Mouse (Mus musculus) neutrophil, adult 5-6 weeks (primary cell): Measurements from ENCODE around the gene Cd81. TPM values are rescaled to one million over a fixed set of nuclear protein-coding genes. Genes with fewer than 3 reads are reported as not detected.
A peak's percentile ranks its signal among the peaks of the same experiment; 100 is the strongest.

Source experiments
- ATAC-seq: fragments of 151-379, 151-347 bp; 2 replicates; pipeline ENCODE4 v1.8.0; 2017; ENCODE audit warnings: mild to moderate bottlenecking, moderate TSS enrichment; ENCODE audit not compliant: insufficient number of reproducible peaks, poor library complexity, low FRiP score, severe bottlenecking; ENCODE audit errors: extremely low read depth
- total RNA-seq: library from RNA; stranded (forward); fragments of 200-1000 nt; gene quantifications from 2 replicates; pipeline ENCODE4 v1.2.3, GENCODE M21; 2017

The Cd81 gene
- total RNA-seq = 133 and 141 TPM in 2 replicates

DNA sequence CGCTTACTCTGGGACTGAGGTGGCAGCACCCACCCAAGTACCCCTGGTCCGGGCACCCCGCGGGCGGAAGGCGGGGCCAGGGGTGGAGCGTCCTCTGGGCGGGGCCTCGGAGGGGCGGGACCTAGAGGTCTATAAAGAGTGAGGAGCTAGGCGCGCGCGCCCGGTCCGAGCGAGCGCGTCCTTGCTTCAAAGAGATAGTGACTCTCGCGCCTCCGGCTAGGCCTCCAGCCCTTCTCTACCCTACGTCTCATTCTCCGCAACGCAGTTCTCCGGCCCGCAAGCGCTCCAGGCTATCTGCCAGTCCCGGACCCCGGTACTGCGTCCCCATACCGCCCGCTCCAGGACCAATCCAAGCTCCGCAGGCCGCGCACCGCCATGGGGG lies at the start of gene Cd81:
Cd81 (plus strand) TSS at position 114 of the 382 bp plus-strand sequence.
- peak; percentile 54 for ATAC-seq

DNA sequence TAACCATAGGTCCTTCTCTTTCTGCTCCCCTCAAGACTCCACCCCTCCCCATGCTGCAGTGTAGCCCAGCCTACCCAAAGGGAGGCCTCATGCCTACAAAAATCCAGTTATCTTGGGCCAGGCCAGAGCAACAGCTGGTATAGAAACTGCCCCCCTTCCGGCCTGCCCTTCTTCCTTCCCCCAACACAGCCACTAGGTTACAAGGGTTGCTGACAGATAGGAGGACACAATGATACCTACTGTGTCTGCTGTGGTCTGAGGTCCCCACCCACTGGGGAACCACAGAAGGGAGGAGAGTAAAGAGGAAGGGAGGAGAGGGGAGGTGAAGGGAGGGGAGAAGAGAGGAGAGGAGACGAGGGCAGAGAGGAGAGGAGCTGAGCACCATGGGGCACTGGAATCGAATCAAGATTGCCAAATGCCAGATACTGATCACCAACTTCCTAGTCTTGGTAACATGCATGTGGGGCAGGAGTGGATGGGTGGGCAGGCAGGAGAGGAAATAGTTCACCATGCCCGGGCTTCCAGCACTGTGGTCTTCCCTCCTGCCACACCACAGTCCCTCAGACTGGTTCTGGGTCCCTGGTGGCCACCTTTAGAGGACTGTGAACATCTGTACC lies 47.7 kb upstream of the Cd81 start, which contains the start of gene Tspan32:
Tspan32 (plus strand) TSS at position 320 of the 617 bp plus-strand sequence.
- ATAC-seq = peak; percentile 51

DNA sequence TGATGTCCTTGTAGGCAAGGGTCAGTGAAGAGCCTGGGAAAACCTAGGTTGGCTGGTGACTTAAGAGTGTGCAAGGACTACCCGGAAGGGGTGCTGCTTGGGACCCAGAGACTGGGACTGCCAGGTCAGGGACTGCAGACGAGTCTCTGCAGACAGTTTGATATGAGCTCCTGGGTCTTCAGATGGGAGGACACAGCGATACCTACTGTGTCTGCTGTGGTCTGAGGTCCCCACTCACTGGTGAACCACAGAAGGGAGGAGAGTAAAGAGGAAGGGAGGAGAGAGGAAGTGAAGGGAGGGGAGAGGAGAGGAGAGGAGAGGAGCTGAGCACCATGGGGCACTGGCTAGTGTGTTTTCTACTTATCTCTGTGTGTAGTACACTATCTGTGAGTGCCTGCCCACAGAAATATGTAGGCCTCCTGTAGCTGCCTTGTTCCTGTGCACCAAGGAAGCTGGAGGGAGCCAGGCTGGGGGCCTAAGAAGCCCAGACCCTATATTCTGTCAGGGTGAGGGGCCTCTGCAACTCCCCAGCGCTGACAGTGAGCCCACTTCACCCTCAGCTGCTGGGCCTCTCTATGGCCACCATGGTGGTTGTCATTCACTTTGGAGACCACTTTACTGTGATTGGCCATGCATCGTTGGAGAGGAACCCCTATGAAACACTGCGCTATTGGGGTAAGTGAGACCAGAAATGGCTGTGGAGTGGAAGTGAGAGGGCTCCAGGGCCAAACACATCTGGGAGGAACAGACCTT lies 47.0 kb upstream of the Cd81 start:
- ATAC-seq = peak; percentile 14; the same call in 1 of the 2 replicates

DNA sequence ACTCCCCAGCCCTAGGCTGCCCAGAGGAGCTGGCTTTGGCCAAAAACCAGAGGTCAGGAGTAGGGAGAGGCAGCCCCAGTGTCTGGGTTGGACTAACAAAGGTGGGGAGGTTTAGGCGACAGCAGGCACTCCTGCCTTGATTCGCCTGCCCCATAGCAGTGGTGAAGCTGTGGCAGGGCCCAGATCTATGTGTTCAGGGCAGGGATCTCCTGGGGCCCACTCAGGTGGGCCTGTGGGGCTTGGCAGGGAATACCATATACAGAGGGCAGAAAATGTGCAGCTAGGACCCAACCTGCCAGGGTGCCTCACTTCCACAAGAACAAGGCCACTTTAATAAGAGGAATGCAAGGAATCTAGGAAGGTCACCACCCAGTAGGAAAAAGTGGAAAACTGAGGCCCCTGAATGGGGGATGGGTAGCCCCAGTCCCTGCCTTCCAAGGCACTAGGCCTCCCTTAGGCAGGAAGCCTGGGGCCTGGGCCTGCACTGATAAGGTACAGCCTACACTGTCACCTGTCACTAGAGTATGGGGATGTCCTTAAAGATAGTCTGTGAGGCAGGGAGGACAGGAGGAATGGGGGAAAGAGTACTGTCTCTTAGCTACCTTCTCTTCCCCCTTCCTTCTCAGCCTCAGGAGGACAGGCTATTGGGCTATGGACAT lies 46.3 kb upstream of the Cd81 start:
- no peak for ATAC-seq

DNA sequence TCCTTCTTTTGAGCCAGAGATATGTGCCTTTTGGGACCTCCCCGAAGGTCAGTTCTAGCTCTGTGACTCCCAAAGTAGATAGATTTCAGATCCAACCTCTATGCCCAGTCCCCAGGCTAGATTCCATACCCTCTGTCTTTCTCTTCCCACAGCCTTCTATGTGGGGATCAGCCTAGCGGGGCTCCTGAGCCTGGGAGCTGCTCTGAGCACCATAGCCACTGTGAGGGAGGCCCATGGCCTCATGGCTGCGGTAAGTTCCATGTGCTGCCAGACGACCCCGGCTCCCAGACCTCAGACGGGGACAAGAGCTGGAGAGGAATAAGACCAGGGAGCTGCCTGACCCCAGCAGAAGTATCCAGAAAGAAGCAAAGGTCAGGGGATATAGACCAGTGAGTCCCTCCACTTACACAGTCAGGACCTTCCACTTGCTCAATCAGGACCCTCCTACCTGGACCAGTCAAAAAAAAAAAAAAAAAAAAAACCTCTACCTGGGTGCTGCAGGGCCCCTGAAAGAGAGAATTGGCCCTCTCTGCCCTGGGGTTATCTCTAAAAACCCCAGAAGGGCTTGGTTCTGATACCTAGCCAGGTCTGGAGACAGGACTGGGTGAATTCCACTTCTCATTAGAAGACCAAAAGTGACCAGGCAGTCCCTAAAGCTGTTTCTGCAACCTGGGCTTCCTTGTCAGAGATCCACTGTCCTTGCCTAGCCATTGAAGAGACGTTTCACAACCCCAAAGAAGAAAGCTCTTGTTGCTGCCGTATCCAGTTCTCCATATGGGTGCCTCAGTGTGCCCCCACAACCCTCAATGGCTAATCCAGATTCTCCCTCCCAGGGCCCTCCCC lies 45.6 kb upstream of the Cd81 start:
- no peak for ATAC-seq

DNA sequence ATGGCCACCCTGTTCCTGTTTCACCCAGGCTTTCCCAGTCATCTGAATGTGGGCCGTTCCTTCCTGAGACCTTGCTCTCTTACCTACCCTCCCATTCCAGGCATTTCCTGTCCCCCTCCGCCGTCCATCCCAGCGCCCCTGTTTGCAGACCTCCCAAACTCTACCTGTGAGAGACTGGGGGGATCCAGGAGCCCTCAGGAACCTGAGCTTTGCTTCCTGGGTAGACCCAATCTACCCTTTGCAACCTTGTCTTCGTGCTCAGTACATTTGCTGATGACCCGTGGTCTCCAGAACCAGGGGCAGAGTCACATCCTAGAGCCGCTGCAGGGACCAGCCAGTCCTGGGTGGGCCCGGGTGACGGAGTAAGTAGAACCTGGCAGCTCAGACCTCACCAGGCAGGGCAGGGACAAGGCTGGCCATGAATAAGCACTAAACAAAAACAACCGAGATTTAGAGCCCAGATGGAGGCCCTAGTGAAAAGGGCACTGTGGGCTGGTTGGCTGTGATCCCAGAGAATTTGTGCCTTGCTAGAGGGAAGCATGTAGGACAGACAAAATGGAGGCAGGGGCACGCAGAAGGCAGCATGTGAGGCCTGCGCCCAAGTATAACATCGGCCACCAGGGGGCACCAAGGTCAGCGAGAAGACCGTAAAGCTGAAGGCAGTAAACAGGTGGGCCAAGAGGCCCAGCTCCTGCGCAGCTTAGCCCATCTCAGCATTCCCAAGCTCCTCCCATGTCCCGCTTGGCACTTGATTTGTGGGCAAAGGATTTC lies 44.8 kb upstream of the Cd81 start:
- ATAC-seq = peak; percentile 70

DNA sequence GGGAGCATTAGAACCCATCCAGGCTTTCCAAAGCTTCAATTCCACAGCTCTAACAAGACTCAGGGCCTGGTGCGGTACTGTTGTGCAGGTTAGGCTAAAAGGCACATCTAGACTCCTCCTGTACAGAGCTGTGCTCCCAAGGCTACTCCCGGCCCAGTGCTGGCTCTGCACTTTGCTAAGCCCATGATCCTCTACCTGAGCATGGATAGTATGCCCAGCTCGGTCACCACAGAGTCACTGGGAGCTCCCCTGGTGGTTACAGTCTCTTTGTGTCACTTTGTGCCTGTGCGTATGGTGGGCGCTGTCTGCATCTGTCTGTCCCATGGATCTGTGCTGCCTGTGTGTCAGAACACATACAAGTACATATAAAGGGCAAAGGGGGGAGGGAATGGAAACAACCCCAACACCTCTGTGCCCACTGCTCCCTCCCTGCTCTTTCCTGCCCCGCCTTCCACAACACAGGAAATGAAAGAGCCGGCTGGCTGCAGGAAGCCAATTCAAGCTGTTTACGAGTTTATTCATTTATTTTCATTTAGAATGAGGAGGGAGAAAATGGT lies 44.1 kb upstream of the Cd81 start:
- no peak for ATAC-seq

DNA sequence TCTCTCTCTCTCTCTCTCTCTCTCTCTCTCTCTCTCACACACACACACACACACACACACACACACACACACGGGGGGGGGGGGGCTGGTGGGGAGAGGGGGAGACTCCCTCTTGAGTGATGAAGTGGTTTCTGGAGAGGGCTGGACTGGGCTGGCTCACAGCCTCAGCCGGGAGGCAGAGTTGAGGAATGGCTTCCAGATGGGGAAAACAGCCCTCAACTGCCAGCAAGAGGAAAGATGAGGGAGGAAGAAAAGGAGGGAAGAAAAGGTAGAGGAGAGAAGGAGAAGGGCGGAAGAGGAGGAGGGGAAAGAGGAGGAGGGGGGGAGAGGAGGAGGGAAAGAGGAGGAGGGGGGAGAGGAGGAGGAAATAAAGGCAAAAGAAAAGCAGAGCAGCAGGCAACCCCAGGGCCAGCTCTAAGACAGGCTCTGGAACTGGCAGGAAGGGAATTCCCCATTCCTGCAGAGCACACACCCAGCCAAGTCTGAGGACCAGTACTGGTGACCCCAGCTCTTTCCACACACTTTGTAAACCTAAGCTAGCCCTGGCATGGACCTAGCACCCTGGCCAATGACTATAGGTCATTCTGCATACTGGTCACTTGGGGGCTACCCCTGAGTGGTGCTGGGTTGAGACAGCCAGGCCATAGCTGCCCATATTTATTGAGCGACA lies 43.4 kb upstream of the Cd81 start:
- no peak for ATAC-seq

DNA sequence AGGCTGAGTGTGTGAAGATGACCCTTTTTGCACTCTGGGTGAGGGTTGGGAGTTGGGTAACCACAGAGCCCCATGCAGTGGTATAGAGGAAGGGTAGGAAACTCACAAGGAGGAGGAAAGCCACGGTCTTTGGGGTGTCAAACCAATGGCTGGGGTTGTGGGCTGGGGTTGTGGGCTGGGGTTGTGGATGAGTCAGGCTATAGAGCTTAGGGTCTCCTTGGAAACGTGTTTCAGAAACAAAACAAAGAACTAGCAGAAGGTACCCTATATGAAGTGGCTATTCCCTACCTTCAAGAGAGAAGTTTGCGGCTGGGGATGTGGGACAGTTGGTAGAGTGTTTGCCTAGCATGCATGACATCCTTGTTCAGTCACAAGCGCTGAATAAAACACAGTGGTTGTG lies 42.5 kb upstream of the Cd81 start:
- no peak for ATAC-seq

DNA sequence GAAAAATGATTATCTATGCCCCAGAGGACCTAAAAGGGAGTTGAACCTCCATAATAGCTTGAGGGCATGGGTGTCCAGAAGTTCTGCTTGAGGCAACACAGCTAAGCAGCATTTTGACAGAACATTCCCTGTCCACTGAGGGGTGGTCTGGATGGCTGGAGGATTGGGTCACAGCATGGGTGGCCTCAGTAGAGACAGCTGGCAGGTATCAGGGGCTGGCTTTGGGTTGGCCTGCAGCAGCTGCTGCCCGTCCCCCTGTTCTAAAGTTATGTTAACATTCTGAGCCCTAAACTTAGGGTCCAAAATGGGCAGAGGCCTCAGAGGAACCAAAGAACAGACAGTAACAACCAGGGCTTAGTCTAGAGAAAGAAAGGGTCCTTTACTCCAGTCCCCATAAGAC lies 41.3 kb upstream of the Cd81 start:
- no peak for ATAC-seq

DNA sequence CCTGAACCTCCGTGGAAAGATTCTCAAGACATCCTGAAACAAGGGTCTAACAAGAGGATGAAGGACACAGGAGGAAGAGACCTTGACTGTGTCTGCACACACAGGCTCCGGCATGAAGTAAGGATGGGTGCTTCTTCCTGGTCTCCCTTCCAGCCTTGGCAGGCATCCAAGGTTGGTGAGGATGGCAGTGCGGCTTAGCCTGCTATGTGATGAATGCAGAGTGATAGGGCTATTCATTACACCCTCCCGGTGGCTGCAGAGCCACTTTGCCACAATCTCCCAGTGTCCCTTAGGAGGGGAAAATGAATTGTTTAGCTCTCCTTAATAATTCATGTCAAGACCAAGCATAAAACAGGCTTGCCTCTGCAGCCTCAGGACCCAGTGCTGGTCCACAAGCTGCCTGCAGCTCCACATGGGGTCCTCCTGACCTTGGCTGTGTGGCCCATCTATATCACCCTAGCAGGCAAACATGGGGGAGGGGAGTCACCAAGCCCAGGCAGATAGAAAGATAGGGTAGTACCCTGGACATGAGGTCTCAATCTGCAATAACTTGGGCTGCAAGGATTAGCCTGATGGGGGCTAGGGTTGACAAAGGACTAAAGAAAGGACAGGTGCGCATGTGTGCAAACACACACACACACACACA lies 40.2 kb upstream of the Cd81 start:
- ATAC-seq = no peak

DNA sequence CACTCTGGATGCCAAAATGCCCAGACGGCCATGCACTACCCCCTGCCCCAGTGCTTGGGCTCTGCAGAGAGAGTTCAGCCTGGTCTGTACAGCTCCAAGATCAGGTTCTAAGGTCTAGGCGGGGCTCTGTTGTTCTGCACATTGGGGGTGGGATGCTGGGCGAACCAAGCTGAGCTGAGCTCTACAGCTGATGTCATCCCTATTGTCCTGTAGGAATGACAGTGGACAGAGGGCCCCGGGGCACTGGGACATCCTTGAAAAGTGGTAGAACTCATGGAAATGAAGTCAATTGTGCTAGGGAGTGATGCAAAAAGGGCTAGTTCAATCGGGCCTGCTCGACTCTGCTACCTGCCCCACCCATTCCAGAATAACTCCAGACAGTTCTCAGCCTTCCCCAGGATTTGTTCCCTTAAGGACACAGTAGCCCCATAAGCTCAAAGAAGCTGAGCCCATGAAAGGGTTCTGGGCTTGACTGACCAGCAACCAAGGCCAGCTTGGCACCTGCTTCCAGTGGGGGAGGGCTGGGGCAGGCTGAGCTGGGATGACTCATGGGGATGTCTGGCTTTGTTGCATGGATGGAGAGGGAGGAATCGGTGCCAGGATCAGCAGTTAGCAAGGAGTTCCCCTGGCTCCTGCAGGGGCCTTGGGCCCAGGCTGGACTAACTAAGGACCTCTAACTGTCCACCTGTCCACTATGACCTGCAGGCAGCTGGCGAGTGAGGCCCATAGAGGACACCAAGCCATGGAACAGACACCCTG lies 38.9 kb upstream of the Cd81 start:
- no peak for ATAC-seq

DNA sequence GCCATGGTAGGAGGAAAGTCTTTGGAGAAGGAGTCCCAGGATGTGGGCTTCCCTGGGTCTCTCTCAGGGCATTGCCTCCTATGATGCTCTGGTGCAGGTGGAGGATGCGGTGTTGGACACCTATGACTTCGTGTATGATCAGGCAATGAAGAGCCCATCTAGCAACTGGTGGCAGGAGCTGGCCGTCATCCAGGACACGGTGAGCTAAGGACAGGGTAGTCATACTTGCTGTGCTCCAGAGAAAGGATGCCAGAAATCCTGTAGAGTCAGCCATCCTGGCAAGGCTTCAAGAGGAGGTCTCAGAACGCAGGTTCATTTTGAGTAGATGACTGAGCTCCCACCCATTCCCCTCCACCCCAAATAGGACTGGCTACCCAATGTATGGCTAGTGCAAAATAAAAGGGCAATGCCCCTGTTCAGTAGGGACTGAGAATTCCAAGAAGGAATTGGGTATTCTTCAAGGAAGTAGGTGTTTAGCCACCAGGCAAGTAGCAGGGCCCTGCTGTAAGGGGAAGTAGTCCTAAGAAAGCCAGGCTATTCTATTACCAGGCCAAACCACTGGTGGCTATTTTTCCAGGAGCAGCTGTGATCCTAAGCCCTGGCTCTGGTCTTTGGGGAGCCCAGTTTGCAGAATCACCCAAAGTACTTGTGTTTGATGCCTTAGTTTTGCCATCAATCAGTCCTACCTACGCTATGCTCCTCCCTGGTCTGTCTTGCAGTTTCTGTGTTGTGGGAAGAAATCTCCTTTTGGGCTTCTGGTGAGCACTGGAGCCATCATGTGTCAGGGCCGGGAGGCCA lies 37.5 kb upstream of the Cd81 start:
- ATAC-seq = no peak

DNA sequence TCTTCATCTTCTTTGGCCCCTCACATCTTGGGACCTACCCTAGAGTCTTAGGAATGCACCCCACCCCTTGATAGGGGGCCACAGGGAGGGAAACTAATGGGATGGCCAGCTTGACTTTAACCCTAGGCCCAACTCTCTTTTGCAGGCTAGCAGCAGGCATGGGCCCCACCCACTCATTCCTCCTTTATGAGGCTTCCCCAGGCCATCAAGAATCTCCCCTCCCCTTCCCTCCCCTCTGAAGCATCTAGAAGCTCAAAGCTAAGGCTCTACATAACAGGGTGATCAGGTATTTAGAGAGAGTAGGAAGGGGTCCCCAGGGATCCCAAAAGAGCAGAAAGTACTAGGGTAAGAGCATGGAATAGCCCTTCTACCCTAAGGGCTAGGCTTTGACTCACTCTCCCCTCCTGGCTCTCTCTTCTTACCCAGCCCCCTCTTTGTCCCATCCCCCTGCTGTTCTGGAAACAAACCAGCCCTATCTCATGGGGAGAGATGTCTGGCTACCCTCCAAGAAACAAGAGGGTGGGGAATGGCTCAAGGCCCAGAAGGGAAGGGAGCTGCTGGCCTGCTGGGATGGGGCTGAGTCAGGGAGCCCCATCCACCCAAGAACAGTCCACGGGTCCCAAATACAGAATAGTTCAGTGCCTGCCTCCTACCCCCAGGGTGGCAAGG lies 36.6 kb upstream of the Cd81 start:
- no peak for ATAC-seq

DNA sequence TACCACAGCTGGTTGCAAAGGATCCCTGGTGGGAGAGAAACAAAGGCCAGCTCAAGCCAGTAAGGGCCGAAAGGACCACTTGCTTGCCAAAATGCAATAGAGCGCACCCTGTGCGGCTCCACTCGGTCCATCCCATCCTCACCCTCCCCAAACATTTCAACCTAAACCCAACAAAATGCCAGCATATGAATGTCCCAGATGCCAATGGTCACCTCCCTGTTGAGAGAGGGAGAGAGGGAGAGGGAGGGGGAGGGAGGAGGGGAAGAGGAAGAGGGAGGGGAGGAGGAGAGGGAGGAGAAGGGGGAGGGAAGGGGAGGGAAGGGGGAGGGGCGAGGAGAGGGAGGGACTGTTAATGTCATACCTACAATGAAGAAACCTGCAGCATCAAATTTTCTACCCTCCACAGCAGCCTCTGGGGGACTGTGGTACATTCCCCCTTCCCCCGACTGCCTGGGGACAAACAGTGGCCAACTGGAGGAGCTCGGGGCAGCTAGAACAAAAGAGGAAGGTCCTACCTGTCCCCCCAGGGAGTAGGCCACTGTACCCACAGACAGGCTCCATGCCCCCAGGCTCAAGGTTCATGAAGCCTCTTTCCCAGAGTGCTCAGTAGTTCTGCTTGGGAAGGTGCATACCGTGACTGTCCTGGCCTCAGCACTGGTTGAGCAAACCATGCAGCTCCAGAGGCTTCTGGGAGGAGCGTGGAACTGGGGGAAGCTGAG lies 36.0 kb upstream of the Cd81 start:
- ATAC-seq = no peak
